Mouse (Mus musculus): Measurements from ENCODE around the gene Ddb1. TPM values are rescaled to one million over a fixed set of nuclear protein-coding genes. Genes with fewer than 3 reads are reported as not detected.

Gene Ddb1
- polyA plus RNA-seq, 1 experiment = 59.0 TPM

DNA sequence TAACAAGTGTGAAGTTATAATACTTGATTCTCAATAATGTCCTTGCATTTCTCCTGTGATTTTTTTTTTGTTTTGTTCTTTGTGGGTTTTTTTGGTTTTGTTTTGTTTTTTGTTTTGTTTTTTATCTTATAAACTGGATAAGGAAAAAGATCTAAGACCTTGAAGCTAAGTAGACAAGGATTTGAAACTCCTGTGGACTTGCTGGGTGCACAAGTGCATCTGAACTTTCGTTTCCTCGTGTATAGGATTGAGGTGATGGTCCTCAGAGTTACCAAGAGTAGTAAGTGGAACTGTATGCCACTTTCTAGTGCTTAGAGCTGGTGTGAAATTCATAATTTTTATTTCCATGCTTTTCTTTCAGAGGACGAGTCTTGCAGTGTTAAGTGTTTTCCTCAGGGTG is 25.0 kb upstream of the Ddb1 start:
- DNase-seq (ENCODE audit: low read depth in 1 of 2, low spot score in 2 of 2) = no peak
- no peak for TF ChIP-seq POLR2A (IDR thresholded peaks at IDR 0.05; ENCODE audit: low read depth, low read length)
- H3K27me3 ChIP-seq (ENCODE audit: control insufficient read depth, insufficient read depth, low read length) = no peaks in the 10 kb centered on the region
- peak overlapping the region; percentile 76 for H3K27ac ChIP-seq (ENCODE audit: insufficient read depth, low read length)
- H3K36me3 ChIP-seq (ENCODE audit: control insufficient read depth, insufficient read depth, low read length) = peaks cover 6% of the 10 kb centered on the region; the same call in 1 of the 2 replicates
- 32% methylated on average over 3 of the region's 3 CpGs for WGBS
- H3K4me1 ChIP-seq (ENCODE audit: control insufficient read depth, insufficient read depth, insufficient read length) = peaks cover 8% of the 10 kb centered on the region; the same call in 1 of the 2 replicates
- H3K4me3 ChIP-seq (ENCODE audit: extremely low read depth, insufficient read depth, insufficient read length) = no peak overlapping the region

DNA sequence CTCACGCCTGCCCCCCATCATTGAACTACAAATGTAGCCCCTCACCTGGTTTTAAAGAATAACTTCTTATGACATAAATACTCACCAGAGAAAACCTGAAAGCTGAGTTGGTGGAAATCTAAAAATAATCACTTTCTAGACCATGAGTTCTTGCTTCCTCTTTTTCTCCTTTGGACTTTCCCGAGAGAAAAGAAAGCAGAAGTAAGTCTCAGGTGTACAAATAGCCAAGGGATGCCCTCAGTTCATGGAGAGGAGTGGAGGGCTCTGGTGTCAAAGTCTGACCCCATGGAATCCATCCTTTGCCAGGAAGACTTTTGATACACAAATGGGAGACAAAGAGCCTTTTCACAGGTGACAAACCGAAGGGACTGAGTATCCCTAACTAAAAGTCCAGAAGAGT is 24.4 kb upstream of the Ddb1 start:
- Histone ChIP-seq H3K4me3 (ENCODE audit: extremely low read depth, insufficient read depth, insufficient read length) (no peak overlapping the region), H3K27me3 (ENCODE audit: control insufficient read depth, insufficient read depth, low read length) (no peaks in the 10 kb centered on the region), H3K27ac (ENCODE audit: insufficient read depth, low read length) (peak overlapping the region; percentile 80), H3K4me1 (ENCODE audit: control insufficient read depth, insufficient read depth, insufficient read length) (peaks cover 8% of the 10 kb centered on the region; the same call in 1 of the 2 replicates), H3K36me3 (ENCODE audit: control insufficient read depth, insufficient read depth, low read length) (peaks cover 6% of the 10 kb centered on the region; the same call in 1 of the 2 replicates)
- DNase-seq (ENCODE audit: low read depth in 1 of 2, low spot score in 2 of 2) = peak in 1 of 2 experiments; percentile 67
- TF ChIP-seq CTCF (IDR thresholded peaks at IDR 0.05; ENCODE audit: extremely low read depth, insufficient read depth, insufficient read length, insufficient replicate concordance) (no peak), POLR2A (IDR thresholded peaks at IDR 0.05; ENCODE audit: low read depth, low read length) (no peak)
- WGBS = 22% methylated on average over 3 of the region's 3 CpGs

DNA sequence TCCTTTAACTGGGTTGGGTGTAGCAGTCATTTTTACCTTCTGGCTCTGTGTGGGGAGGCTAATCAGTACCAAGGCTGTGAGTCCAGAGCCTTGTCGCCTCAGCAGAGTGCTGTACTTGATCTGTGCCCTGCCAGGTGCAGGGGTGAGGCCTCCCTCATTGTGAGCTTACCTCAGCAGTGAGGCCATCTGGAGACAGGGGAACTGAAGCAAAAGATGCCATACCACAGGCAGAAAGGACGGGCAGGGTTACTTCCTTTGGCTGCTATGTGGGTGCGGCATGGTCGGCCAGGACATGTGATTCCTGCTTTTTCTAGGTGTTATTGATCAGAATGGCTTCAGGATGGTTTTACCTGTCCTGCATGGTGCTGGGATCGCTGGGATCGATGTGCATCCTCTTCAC is 23.1 kb upstream of the Ddb1 start:
- no peak for TF ChIP-seq CTCF (IDR thresholded peaks at IDR 0.05; ENCODE audit: extremely low read depth, insufficient read depth, insufficient read length, insufficient replicate concordance)
- TF ChIP-seq POLR2A (IDR thresholded peaks at IDR 0.05; ENCODE audit: low read depth, low read length) = peak; percentile 10; the same call in 1 of the 2 replicates
- H3K4me3 ChIP-seq (ENCODE audit: extremely low read depth, insufficient read depth, insufficient read length) = peak overlapping the region; percentile 35; the same call in 1 of the 2 replicates
- 54% methylated on average over 6 of the region's 6 CpGs for WGBS
- H3K27me3 ChIP-seq (ENCODE audit: control insufficient read depth, insufficient read depth, low read length) = no peaks in the 10 kb centered on the region
- H3K4me1 ChIP-seq (ENCODE audit: control insufficient read depth, insufficient read depth, insufficient read length) = peaks cover 8% of the 10 kb centered on the region; the same call in 1 of the 2 replicates
- DNase-seq (ENCODE audit: low read depth in 1 of 2, low spot score in 2 of 2) = peak; percentile 46 to 81
- H3K36me3 ChIP-seq (ENCODE audit: control insufficient read depth, insufficient read depth, low read length) = peaks cover 11% of the 10 kb centered on the region
- H3K27ac ChIP-seq (ENCODE audit: insufficient read depth, low read length) = peak overlapping the region; percentile 80

DNA sequence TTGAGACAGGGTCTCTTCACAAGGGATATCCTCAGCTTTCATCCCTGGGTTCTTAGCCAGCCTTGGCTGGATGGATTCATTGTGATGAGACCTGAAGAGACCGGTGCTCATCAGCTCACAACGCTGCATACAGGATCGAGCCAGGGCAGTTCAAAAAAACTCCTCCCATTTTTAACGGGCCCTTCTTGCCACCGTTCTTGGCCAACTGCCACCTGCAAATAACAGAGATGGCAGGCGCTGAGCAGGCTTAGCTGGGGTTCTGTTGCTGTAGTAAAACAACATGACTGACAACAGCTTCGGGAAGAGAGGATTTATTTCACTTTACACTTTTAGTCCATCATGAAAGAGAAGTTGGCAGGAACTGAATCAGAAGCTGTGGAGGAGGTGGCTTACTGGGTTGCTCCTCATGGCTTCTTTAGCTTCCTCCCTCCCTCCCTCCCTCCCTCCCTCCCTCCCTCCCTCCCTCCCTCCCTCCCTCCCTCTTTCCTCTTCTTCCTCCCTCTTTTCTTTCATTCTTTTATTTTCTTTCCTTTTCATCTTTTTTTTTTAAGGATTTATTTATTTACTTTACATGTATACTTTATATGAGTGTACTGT is 21.5 kb upstream of the Ddb1 start:
- peaks cover 22% of the 10 kb centered on the region for H3K36me3 ChIP-seq (ENCODE audit: control insufficient read depth, insufficient read depth, low read length)
- H3K4me1 ChIP-seq (ENCODE audit: control insufficient read depth, insufficient read depth, insufficient read length) = peaks cover 8% of the 10 kb centered on the region; the same call in 1 of the 2 replicates
- TF ChIP-seq POLR2A (IDR thresholded peaks at IDR 0.05; ENCODE audit: low read depth, low read length) (no peak), CTCF (IDR thresholded peaks at IDR 0.05; ENCODE audit: extremely low read depth, insufficient read depth, insufficient read length, insufficient replicate concordance) (no peak)
- no peak overlapping the region for H3K4me3 ChIP-seq (ENCODE audit: extremely low read depth, insufficient read depth, insufficient read length)
- WGBS = 10% methylated on average over 7 of the region's 7 CpGs
- H3K27ac ChIP-seq (ENCODE audit: insufficient read depth, low read length) = peak overlapping the region; percentile 71
- DNase-seq (ENCODE audit: low read depth in 1 of 2, low spot score in 2 of 2) = no peak
- H3K27me3 ChIP-seq (ENCODE audit: control insufficient read depth, insufficient read depth, low read length) = no peaks in the 10 kb centered on the region

DNA sequence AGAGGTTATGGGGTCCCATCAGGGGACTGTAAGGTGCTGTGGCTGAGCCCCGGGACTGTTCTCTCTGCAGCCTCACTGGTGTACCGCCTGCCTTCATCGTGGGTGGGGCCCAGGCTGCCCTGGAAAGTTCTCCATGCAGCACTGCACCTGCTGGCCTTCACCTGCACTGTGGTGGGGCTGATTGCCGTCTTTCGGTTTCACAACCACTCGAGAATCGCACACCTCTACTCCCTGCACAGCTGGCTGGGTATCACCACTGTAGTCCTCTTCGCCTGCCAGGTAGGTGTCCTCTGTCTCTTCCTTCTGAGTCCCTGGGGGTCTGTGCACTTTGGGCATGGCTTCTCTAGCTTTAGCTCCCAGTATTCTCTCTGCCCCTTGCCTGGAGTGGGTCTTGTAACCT is 20.0 kb upstream of the Ddb1 start:
- no peaks in the 10 kb centered on the region for H3K27me3 ChIP-seq (ENCODE audit: control insufficient read depth, insufficient read depth, low read length)
- TF ChIP-seq POLR2A (IDR thresholded peaks at IDR 0.05; ENCODE audit: low read depth, low read length) (no peak), CTCF (IDR thresholded peaks at IDR 0.05; ENCODE audit: extremely low read depth, insufficient read depth, insufficient read length, insufficient replicate concordance) (no peak)
- peaks cover 31% of the 10 kb centered on the region for H3K36me3 ChIP-seq (ENCODE audit: control insufficient read depth, insufficient read depth, low read length)
- no peak overlapping the region for H3K4me3 ChIP-seq (ENCODE audit: extremely low read depth, insufficient read depth, insufficient read length)
- WGBS = 29% methylated on average over 8 of the region's 8 CpGs
- DNase-seq (ENCODE audit: low read depth in 1 of 2, low spot score in 2 of 2) = peak; percentile 40 to 85
- peaks cover 6% of the 10 kb centered on the region; the same call in 1 of the 2 replicates for H3K4me1 ChIP-seq (ENCODE audit: control insufficient read depth, insufficient read depth, insufficient read length)
- H3K27ac ChIP-seq (ENCODE audit: insufficient read depth, low read length) = peak overlapping the region; percentile 19; the same call in 1 of the 2 replicates

DNA sequence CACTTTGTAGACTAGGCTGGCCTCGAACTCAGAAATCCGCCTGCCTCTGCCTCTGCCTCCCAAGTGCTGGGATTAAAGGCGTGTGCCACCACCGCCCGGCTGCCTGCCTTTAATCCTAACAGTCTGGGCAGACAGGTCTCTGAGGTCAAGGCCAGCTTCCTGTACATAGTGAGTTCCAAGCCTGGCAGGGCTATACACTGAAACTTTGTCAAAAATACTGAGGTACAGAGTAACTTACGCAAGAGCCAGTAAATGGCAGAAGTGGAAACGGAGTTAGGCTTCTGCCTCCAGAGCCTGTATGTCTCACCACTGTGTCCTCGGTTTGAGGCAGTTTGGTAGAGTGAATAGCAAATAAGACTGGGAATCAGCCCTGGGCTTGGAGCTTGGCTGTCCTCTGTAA is 17.9 kb upstream of the Ddb1 start:
- Histone ChIP-seq H3K27ac (ENCODE audit: insufficient read depth, low read length) (no peak overlapping the region), H3K36me3 (ENCODE audit: control insufficient read depth, insufficient read depth, low read length) (peaks cover 43% of the 10 kb centered on the region), H3K4me3 (ENCODE audit: extremely low read depth, insufficient read depth, insufficient read length) (no peak overlapping the region), H3K4me1 (ENCODE audit: control insufficient read depth, insufficient read depth, insufficient read length) (peaks cover 6% of the 10 kb centered on the region; the same call in 1 of the 2 replicates), H3K27me3 (ENCODE audit: control insufficient read depth, insufficient read depth, low read length) (no peaks in the 10 kb centered on the region)
- 82% methylated on average over 8 of the region's 8 CpGs for WGBS
- no peak for DNase-seq (ENCODE audit: low read depth in 1 of 2, low spot score in 2 of 2)
- TF ChIP-seq POLR2A (IDR thresholded peaks at IDR 0.05; ENCODE audit: low read depth, low read length) (no peak), CTCF (IDR thresholded peaks at IDR 0.05; ENCODE audit: extremely low read depth, insufficient read depth, insufficient read length, insufficient replicate concordance) (no peak)
